Comparison of ENCODE assay signal across 10 mouse cellular contexts in the genomic region with DNA sequence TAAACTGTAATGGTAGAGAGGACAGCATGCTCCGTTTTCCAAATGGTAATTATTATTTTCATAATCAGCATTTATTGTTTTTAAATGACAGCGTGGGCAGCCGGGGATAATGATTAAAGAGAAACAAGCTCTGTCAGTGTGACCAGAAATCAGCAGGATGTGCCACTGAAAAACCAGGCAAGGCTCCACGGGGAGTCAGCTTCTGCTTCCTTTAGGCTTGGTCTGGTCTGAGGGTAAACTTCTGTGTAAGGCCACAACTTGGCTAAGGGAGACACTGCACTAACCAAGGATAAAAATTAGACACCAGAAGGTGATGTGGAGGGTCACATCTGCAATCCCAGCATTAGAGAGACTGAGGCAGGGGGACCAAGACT. TPM values are rescaled to one million over a fixed set of nuclear protein-coding genes. Genes with fewer than 3 reads are reported as not detected.
DNase-seq lines count a peak whose midpoint lies in the region; ATAC-seq and TF ChIP-seq lines count a peak whose summit lies in the region.
"Had no signal": no experiment of that assay in that cellular context is flagged by ENCODE, and none has a peak within 500 bp of the region (broad histone marks: within the 10 kb centered on the region; RNA-seq: fewer than 3 reads in every experiment).

No protein-coding gene starts in this region.

- 51% methylated on average over 4 of the region's 4 CpGs for WGBS in heart, postnatal 0 days
- WGBS in spleen, adult 2 months, result 7% methylated on average over 4 of the region's 4 CpGs
- WGBS in limb, embryonic 13.5 days, result 36% methylated on average over 4 of the region's 4 CpGs
- WGBS in stomach, postnatal 0 days, result 47% methylated on average over 4 of the region's 4 CpGs

- TF ChIP-seq EP300 in heart, postnatal 0 days (IDR thresholded peaks at IDR 0.05; ENCODE audit: low read depth), result no peak
- TF ChIP-seq EP300 in stomach, postnatal 0 days (optimal IDR thresholded peaks at IDR 0.05), result no peak

- H3K9me3 ChIP-seq in heart, postnatal 0 days (replicated peaks; ENCODE audit: control insufficient read depth, low read length), result no peaks in the 10 kb centered on the region
- no peaks in the 10 kb centered on the region for H3K9me3 ChIP-seq in limb, embryonic 13.5 days
- no peaks in the 10 kb centered on the region for H3K9me3 ChIP-seq in stomach, postnatal 0 days (ENCODE audit: control insufficient read depth, low read length)
- H3K9me3 ChIP-seq: limb, embryonic 12.5 days had no signal

- H3K4me2 ChIP-seq in heart, postnatal 0 days (ENCODE audit: low read depth, low read length), result peak overlapping the region; percentile 50
- H3K4me2 ChIP-seq in limb, embryonic 13.5 days (replicated peaks), result peak overlapping the region; percentile 25; the same call in 1 of the 2 replicates
- H3K4me2 ChIP-seq in stomach, postnatal 0 days (replicated peaks; ENCODE audit: low read depth), result peak overlapping the region; percentile 20; the same call in 1 of the 2 replicates
- H3K4me2 ChIP-seq: limb, embryonic 12.5 days had no signal

- TF ChIP-seq POLR2A in spleen, adult 2 months (IDR thresholded peaks at IDR 0.05; ENCODE audit: low read depth, low read length), result no peak

- TF ChIP-seq CTCF in heart, postnatal 0 days (IDR thresholded peaks at IDR 0.05; ENCODE audit: low read depth), result no peak
- no peak for TF ChIP-seq CTCF in spleen, adult 2 months (IDR thresholded peaks at IDR 0.05; ENCODE audit: extremely low read depth, insufficient read depth, insufficient read length, insufficient replicate concordance)
- no peak for TF ChIP-seq CTCF in stomach, postnatal 0 days (IDR thresholded peaks at IDR 0.05; ENCODE audit: low read depth)

- peaks cover 12% of the 10 kb centered on the region; the same call in 1 of the 2 replicates for H3K4me1 ChIP-seq in heart, postnatal 0 days (ENCODE audit: control insufficient read depth, insufficient read depth)
- H3K4me1 ChIP-seq in spleen, adult 2 months (ENCODE audit: control insufficient read depth, insufficient read depth, insufficient read length), result peaks cover 16% of the 10 kb centered on the region
- peaks cover 8% of the 10 kb centered on the region for H3K4me1 ChIP-seq in limb, embryonic 13.5 days
- H3K4me1 ChIP-seq in stomach, postnatal 0 days (replicated peaks; ENCODE audit: control insufficient read depth, insufficient read depth), result no peaks in the 10 kb centered on the region

- peak overlapping the region; percentile 77 for H3K27ac ChIP-seq in heart, postnatal 0 days (ENCODE audit: low read depth)
- H3K27ac ChIP-seq in spleen, adult 2 months (ENCODE audit: insufficient read depth, low read length), result peak overlapping the region; percentile 69
- no peak overlapping the region; the same call in 1 of the 2 replicates for H3K27ac ChIP-seq in limb, embryonic 13.5 days
- H3K27ac ChIP-seq in stomach, postnatal 0 days (replicated peaks), result peak overlapping the region; percentile 63
- H3K27ac ChIP-seq: limb, embryonic 12.5 days had no signal

- H3K36me3 ChIP-seq in heart, postnatal 0 days (replicated peaks; ENCODE audit: control insufficient read depth, insufficient read depth, low read length), result no peaks in the 10 kb centered on the region
- H3K36me3 ChIP-seq in spleen, adult 2 months (ENCODE audit: control insufficient read depth, insufficient read depth, low read length), result no peaks in the 10 kb centered on the region
- no peaks in the 10 kb centered on the region for H3K36me3 ChIP-seq in limb, embryonic 13.5 days
- H3K36me3 ChIP-seq in stomach, postnatal 0 days (ENCODE audit: control insufficient read depth, insufficient read depth, low read length), result no peaks in the 10 kb centered on the region
- H3K36me3 ChIP-seq: limb, embryonic 12.5 days had no signal

- H3K9ac ChIP-seq in heart, postnatal 0 days (replicated peaks; ENCODE audit: low read depth, low read length), result no peak overlapping the region
- no peak overlapping the region for H3K9ac ChIP-seq in limb, embryonic 13.5 days
- no peak overlapping the region for H3K9ac ChIP-seq in stomach, postnatal 0 days (ENCODE audit: low read length)
- H3K9ac ChIP-seq: limb, embryonic 12.5 days had no signal

- no peaks in the 10 kb centered on the region for H3K27me3 ChIP-seq in heart, postnatal 0 days (ENCODE audit: control insufficient read depth, insufficient read depth, low read length)
- no peaks in the 10 kb centered on the region for H3K27me3 ChIP-seq in spleen, adult 2 months (ENCODE audit: control insufficient read depth, insufficient read depth, low read length)
- no peaks in the 10 kb centered on the region for H3K27me3 ChIP-seq in limb, embryonic 13.5 days
- H3K27me3 ChIP-seq in stomach, postnatal 0 days (ENCODE audit: control insufficient read depth, insufficient read depth, low read length), result no peaks in the 10 kb centered on the region
- H3K27me3 ChIP-seq: limb, embryonic 12.5 days had no signal

- H3K4me3 ChIP-seq in heart, postnatal 0 days (ENCODE audit: low read depth, low read length), result peak overlapping the region; percentile 12; the same call in 1 of the 2 replicates
- peak overlapping the region; percentile 8; the same call in 1 of the 2 replicates for H3K4me3 ChIP-seq in spleen, adult 2 months (ENCODE audit: extremely low read depth, insufficient read depth, insufficient read length)
- no peak overlapping the region for H3K4me3 ChIP-seq in limb, embryonic 13.5 days
- no peak overlapping the region for H3K4me3 ChIP-seq in stomach, postnatal 0 days (ENCODE audit: low read depth, low read length)
- H3K4me3 ChIP-seq: limb, embryonic 12.5 days had no signal

- DNase-seq in heart, postnatal 0 days (ENCODE audit: low spot score), result no peak
- no peak for DNase-seq in heart, adult 8-10 months (ENCODE audit: low spot score)
- DNase-seq in spleen, adult 2 months (ENCODE audit: low read depth in 1 of 2, low spot score in 2 of 2), result no peak
- DNase-seq in spleen, postnatal 36 days (ENCODE audit: low spot score in 2 of 2), result no peak
- no peak for DNase-seq in stomach, postnatal 0 days (ENCODE audit: low spot score)
- no peak for DNase-seq in c-Kit-positive CD71-positive TER-119-positive erythroid progenitor cells, embryonic 14.5 days (ENCODE audit: low spot score)
- DNase-seq in gastrocnemius, postnatal 10 days, result no peak
- DNase-seq: embryo, embryonic 11 days had no signal

- no peak for ATAC-seq in heart, postnatal 0 days (ENCODE audit: insufficient read depth, low read depth)
- no peak for ATAC-seq in limb, embryonic 13.5 days (ENCODE audit: low FRiP score, low read depth)
- ATAC-seq in stomach, postnatal 0 days (ENCODE audit: low FRiP score, low TSS enrichment), result no peak

RNA-seq across cellular contexts. Expression of a gene that starts 11.5 kb away (rescaled TPM):
- total RNA-seq in heart, postnatal 0 days (2014; rRNA removed; ENCODE audit: low replicate concordance), result 14.3 and 22.6 TPM in 2 replicates
- polyA plus RNA-seq in heart, postnatal 0 days (2015; fragmentation: Nextera tagmentation; extraction: Ambion mirVana), result 5.1 and 5.9 TPM in 2 replicates
- total RNA-seq in heart, adult 8-10 months (2022), result 1 to 10 TPM; 3.0 to 9.4 (median 6.9) TPM
- polyA plus RNA-seq in spleen, adult 2 months (2012; rRNA removed), result 18.9 and 23.4 TPM in 2 replicates
- 5.5 TPM in 2 replicates for polyA plus RNA-seq in limb, embryonic 13.5 days (2015; fragmentation: Nextera tagmentation; extraction: Ambion mirVana)
- 15.1 and 18.4 TPM in 2 replicates for polyA plus RNA-seq in stomach, postnatal 0 days (2015; fragmentation: Nextera tagmentation; extraction: Ambion mirVana)
- total RNA-seq in gastrocnemius, postnatal 10 days (2021), result 1 to 10 TPM; 4.0 to 4.4 TPM

Comparison
In these comparisons a context has a peak if more than half of its experiments do, and no peak if none do; other contexts are left out.
1. H3K4me3 ChIP-seq: peak in heart, postnatal 0 days (single experiment) and spleen, adult 2 months (single experiment); none in limb, embryonic 13.5 days (single experiment) and stomach, postnatal 0 days (single experiment).
2. Peak in every context shown above with its lines, with median percentiles within 50 percentile points of each other: H3K4me2 ChIP-seq.